Mouse (Mus musculus): ENCODE data around the gene Tmem41b. TPM values are rescaled to one million over a fixed set of nuclear protein-coding genes. Genes with fewer than 3 reads are reported as not detected.
A peak's percentile ranks its signal among the peaks of the same experiment; 100 is the strongest.
"Not testable (repeated sequence)": the region's sequence is repeated elsewhere in the genome, so short reads cannot be mapped to it uniquely, and the experiment has no call there.

Gene Tmem41b
- polyA plus RNA-seq, 1 experiment from 2014 or later = 151 TPM

DNA sequence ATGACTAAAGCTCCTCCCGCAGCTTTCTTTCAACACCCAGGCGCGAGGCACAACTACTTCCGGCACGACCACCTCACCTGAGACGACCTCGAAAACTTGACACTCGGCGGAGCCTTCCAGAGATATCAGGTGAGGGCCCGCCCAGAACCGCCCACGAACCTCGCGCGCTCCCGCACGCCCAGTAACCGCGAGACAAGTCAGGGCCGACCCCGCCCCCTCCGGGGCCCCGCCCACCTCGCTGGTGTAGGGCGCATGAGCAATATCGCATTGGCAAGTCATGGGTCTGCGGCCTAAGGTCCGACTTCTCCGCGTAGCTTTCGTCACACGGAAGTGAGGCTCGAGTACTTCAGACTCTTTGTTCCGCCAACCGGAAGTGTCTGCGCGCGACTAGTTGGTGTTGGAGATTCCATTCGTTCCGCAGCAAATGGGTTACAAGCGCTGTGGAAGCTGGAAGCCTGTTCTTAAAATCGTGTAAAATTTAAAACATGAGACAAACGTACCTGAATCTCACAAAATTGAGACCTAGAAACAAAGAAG, 528 bp downstream of the Tmem41b start:
- H3K4me3 ChIP-seq (ENCODE audit: low read depth, low read length) = peak overlapping the region; percentile 59
- H3K27me3 ChIP-seq (replicated peaks; ENCODE audit: control insufficient read depth, insufficient read depth, low read length) = no peaks in the 10 kb centered on the region
- under 1% methylated on average over 43 of the region's 43 CpGs for WGBS

DNA sequence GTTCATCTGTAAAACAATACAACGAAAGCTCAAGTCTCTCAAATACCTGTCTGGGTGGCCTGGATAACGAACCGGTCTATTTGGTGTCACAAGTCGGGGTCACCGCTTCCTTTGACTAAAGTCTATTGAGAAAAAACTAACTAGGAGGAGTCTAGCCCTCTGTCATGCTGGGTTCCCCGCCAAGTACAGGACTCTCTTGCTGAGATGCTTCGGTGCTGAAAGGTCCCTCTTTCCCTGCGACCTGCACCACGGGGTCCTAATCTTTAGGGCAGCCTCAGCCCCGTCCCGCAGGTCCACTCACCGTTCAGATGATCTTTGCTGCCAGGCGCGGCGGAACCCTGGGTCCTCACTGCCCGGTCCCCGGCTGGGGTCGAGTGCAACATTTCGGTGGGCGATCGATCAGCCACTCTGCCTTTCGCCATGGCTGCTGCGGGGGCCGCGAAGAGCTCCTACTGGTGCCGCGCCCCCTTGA, 1.0 kb downstream of the Tmem41b start:
- peak overlapping the region; percentile 81 for H3K27ac ChIP-seq (ENCODE audit: low read depth, low read length)
- H3K4me2 ChIP-seq (replicated peaks; ENCODE audit: low read depth) = peak overlapping the region; percentile 73
- no peak for TF ChIP-seq CTCF (IDR thresholded peaks at IDR 0.05; ENCODE audit: low read depth)
- H3K9ac ChIP-seq (ENCODE audit: low read depth, low read length) = peak overlapping the region; percentile 62
- ATAC-seq = peak; percentile 44
- under 1% methylated on average over 27 of the region's 27 CpGs for WGBS
- H3K9me3 ChIP-seq (ENCODE audit: control insufficient read depth) = no peaks in the 10 kb centered on the region
- H3K27me3 ChIP-seq (replicated peaks; ENCODE audit: control insufficient read depth, insufficient read depth, low read length) = no peaks in the 10 kb centered on the region
- H3K4me1 ChIP-seq (replicated peaks; ENCODE audit: control insufficient read depth, insufficient read depth, low read length) = 0 out of 2 replicates have a peak, but pooled peaks cover 2% of the 10 kb centered on the region
- H3K4me3 ChIP-seq (ENCODE audit: low read depth, low read length) = peak overlapping the region; percentile 59
- peaks cover 12% of the 10 kb centered on the region for H3K36me3 ChIP-seq (ENCODE audit: control insufficient read depth, insufficient read depth)

More for the DNA sequence above, 528 bp downstream of the Tmem41b start:
- peak overlapping the region; percentile 62 for H3K9ac ChIP-seq (ENCODE audit: low read depth, low read length)
- ATAC-seq = peak; percentile 98
- H3K27ac ChIP-seq (ENCODE audit: low read depth, low read length) = peak overlapping the region; percentile 81
- no peaks in the 10 kb centered on the region for H3K9me3 ChIP-seq (ENCODE audit: control insufficient read depth)
- peak overlapping the region; percentile 73 for H3K4me2 ChIP-seq (replicated peaks; ENCODE audit: low read depth)
- H3K4me1 ChIP-seq (replicated peaks; ENCODE audit: control insufficient read depth, insufficient read depth, low read length) = 0 out of 2 replicates have a peak, but pooled peaks cover 2% of the 10 kb centered on the region
- no peak for TF ChIP-seq CTCF (IDR thresholded peaks at IDR 0.05; ENCODE audit: low read depth)
- H3K36me3 ChIP-seq (ENCODE audit: control insufficient read depth, insufficient read depth) = peaks cover 10% of the 10 kb centered on the region

DNA sequence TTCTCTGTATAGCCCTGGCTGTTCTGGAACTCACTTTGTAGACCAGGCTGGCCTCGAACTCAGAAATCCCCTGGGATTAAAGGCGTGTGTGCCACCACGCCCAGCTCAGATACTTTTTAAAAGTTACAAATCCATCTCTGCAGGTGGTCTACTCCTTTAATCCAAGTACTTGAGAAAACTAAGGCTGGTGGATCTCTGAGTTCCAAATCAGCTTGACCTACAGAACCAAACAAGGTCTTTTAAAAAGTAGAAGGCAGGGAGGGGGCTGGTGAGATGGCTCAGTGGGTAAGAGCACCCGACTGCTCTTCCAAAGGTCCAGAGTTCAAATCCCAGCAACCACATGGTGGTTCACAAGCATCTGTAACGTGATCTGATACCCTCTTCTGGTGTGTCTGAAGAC, 2.1 kb downstream of the Tmem41b start:
- Histone ChIP-seq H3K4me3 (ENCODE audit: low read depth, low read length) (peak overlapping the region; percentile 59; the same call in 1 of the 2 replicates), H3K36me3 (ENCODE audit: control insufficient read depth, insufficient read depth) (peaks cover 17% of the 10 kb centered on the region), H3K4me2 (replicated peaks; ENCODE audit: low read depth) (peak overlapping the region; percentile 73)
- H3K9ac ChIP-seq (ENCODE audit: low read depth, low read length); H3K4me1 ChIP-seq (replicated peaks; ENCODE audit: control insufficient read depth, insufficient read depth, low read length); H3K27ac ChIP-seq (ENCODE audit: low read depth, low read length); H3K9me3 ChIP-seq (ENCODE audit: control insufficient read depth); ATAC-seq; H3K27me3 ChIP-seq (replicated peaks; ENCODE audit: control insufficient read depth, insufficient read depth, low read length): not testable (repeated sequence)
- WGBS = 67% methylated on average over 5 of the region's 5 CpGs

DNA sequence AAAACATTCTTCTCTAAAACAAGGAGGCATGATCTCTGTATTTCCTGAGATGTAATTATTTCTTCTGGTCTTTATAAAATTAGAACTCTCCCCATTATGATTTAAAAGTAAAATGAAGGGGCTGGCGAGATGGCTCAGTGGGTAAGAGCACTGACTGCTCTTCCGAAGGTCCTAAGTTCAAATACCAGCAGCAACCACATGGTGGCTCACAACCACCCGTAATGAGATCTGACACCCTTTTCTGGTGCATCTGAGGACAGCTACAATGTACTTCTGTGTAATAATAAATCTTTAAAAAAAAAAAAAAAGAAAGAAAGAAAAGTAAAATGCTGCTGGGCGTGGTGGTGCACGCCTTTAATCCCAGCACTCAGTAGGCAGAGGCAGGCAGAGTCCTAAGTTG, 9.6 kb downstream of the Tmem41b start:
- not testable (repeated sequence) for ATAC-seq; H3K9ac ChIP-seq (ENCODE audit: low read depth, low read length); H3K9me3 ChIP-seq (ENCODE audit: control insufficient read depth); H3K4me1 ChIP-seq (replicated peaks; ENCODE audit: control insufficient read depth, insufficient read depth, low read length); H3K4me2 ChIP-seq (replicated peaks; ENCODE audit: low read depth); H3K27ac ChIP-seq (ENCODE audit: low read depth, low read length); H3K4me3 ChIP-seq (ENCODE audit: low read depth, low read length); H3K27me3 ChIP-seq (replicated peaks; ENCODE audit: control insufficient read depth, insufficient read depth, low read length)
- TF ChIP-seq CTCF (IDR thresholded peaks at IDR 0.05; ENCODE audit: low read depth) = peak; percentile 64
- 73% methylated on average over 5 of the region's 5 CpGs for WGBS
- peaks cover 44% of the 10 kb centered on the region for H3K36me3 ChIP-seq (ENCODE audit: control insufficient read depth, insufficient read depth)

DNA sequence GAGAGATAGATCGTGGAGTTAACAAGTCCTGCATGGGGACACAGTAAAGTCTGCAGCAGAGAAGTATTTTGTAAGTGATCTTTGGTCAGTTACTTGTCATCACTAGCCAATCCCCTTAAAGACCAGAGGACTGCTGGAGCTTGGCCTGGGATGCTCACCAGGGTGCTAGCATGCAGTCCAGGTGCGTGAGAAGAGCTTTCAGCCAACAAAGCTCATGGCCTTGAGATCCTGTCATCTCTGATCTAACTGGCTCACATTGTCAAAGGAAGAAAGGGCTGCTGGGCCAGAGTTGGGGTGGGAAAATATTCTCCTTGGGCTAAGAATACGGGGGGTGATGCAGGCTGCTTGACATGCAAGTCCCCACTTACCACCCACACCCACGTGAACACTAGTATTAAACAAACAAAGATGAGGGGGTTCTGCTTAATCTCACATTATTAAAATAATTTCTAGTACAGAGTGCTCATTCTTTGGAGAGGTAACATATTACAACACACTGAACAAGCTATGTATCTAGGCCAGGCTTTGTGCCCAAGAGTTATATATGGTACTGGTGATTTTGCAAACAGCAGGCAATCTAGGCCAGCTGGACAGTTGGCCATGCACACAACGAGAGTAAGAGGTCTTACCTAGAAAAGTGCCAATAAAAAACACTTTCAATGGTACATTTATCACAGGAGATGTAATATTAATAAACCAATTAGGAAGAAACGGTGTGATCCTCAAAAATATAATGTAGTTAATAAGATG, 10.6 kb downstream of the Tmem41b start:
- 85% methylated on average over 6 of the region's 6 CpGs for WGBS
- TF ChIP-seq CTCF (IDR thresholded peaks at IDR 0.05; ENCODE audit: low read depth) = no peak
- no peak for ATAC-seq
- no peaks in the 10 kb centered on the region for H3K27me3 ChIP-seq (replicated peaks; ENCODE audit: control insufficient read depth, insufficient read depth, low read length)
- no peak overlapping the region for H3K9ac ChIP-seq (ENCODE audit: low read depth, low read length)
- H3K27ac ChIP-seq (ENCODE audit: low read depth, low read length) = no peak overlapping the region
- H3K4me3 ChIP-seq (ENCODE audit: low read depth, low read length) = no peak overlapping the region
- peaks cover 36% of the 10 kb centered on the region for H3K36me3 ChIP-seq (ENCODE audit: control insufficient read depth, insufficient read depth)
- no peaks in the 10 kb centered on the region for H3K9me3 ChIP-seq (ENCODE audit: control insufficient read depth)
- H3K4me1 ChIP-seq (replicated peaks; ENCODE audit: control insufficient read depth, insufficient read depth, low read length) = no peaks in the 10 kb centered on the region
- H3K4me2 ChIP-seq (replicated peaks; ENCODE audit: low read depth) = no peak overlapping the region

DNA sequence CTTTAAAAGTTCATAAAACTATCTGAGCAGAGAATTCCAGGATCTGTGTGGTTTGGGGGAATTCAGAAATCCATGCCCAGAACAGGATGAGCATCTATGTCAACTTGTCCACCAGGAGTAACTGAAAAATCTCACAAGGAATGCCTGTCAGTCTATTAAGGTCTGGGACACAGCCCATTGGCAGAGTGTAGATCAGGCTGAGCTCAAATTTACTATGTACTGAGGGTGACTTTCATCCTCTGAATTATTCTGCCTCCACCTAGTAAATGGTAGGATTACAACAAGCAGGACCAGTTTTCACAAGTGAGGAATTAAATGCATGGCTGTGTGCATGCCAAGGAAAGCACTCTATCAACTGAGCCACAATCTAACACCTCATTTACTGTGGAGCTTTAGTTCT, 17.2 kb downstream of the Tmem41b start:
- Histone ChIP-seq H3K9me3 (ENCODE audit: control insufficient read depth) (no peaks in the 10 kb centered on the region), H3K4me3 (ENCODE audit: low read depth, low read length) (no peak overlapping the region), H3K9ac (ENCODE audit: low read depth, low read length) (no peak overlapping the region), H3K36me3 (ENCODE audit: control insufficient read depth, insufficient read depth) (peaks cover 6% of the 10 kb centered on the region), H3K27ac (ENCODE audit: low read depth, low read length) (no peak overlapping the region), H3K4me1 (replicated peaks; ENCODE audit: control insufficient read depth, insufficient read depth, low read length) (no peaks in the 10 kb centered on the region), H3K4me2 (replicated peaks; ENCODE audit: low read depth) (no peak overlapping the region), H3K27me3 (replicated peaks; ENCODE audit: control insufficient read depth, insufficient read depth, low read length) (no peaks in the 10 kb centered on the region)
- no peak for TF ChIP-seq CTCF (IDR thresholded peaks at IDR 0.05; ENCODE audit: low read depth)
- no peak for ATAC-seq

Data from intestine, postnatal 0 days (tissue).